Mouse (Mus musculus): Measurements from ENCODE around the gene B3galt1. TPM values are rescaled to one million over a fixed set of nuclear protein-coding genes. Genes with fewer than 3 reads are reported as not detected.

B3galt1 gene
- polyA plus RNA-seq, 1 experiment from 2014 or later = 51.2 TPM

DNA sequence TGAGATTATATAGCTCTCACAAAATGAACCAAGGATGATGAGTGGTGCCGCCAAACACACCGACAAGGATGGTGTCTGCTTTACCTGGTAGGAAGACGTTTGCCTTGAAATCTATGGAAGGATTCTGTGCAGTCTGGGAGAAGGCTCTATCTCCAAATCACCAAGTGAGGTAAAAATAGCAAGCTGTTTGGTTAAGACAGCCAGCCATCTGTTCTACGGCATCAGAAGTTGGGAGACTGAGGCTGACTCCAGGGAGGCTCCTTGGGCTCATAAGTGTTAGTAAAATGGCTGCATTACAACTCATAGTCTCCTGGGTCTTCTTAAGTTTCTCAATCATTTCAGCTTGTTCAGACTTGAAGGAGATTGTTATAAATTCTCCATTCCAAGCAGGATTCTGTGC, 91.7 kb downstream of the B3galt1 start:
- WGBS = 83% methylated on average over 4 of the region's 4 CpGs
- Histone ChIP-seq H3K9me3 (replicated peaks; ENCODE audit: control insufficient read depth, low read length, poor library complexity, severe bottlenecking) (no peaks in the 10 kb centered on the region), H3K27ac (ENCODE audit: low read length) (no peak overlapping the region), H3K9ac (ENCODE audit: low read depth, low read length) (no peak overlapping the region), H3K4me2 (ENCODE audit: low read length) (no peak overlapping the region), H3K36me3 (ENCODE audit: control insufficient read depth, insufficient read depth, low read length) (no peaks in the 10 kb centered on the region), H3K4me1 (ENCODE audit: control insufficient read depth, insufficient read depth, low read length) (0 out of 2 replicates have a peak, but pooled peaks cover 2% of the 10 kb centered on the region), H3K27me3 (ENCODE audit: control insufficient read depth, insufficient read depth, low read depth, low read length) (no peaks in the 10 kb centered on the region), H3K4me3 (ENCODE audit: low read depth, low read length) (no peak overlapping the region)
- ATAC-seq = no peak

- Histone ChIP-seq H3K9ac (ENCODE audit: low read depth, low read length) (no peak overlapping the region), H3K27me3 (ENCODE audit: control insufficient read depth, insufficient read depth, low read depth, low read length) (no peaks in the 10 kb centered on the region), H3K27ac (ENCODE audit: low read length) (no peak overlapping the region), H3K4me2 (ENCODE audit: low read length) (no peak overlapping the region), H3K4me1 (ENCODE audit: control insufficient read depth, insufficient read depth, low read length) (0 out of 2 replicates have a peak, but pooled peaks cover 2% of the 10 kb centered on the region), H3K9me3 (replicated peaks; ENCODE audit: control insufficient read depth, low read length, poor library complexity, severe bottlenecking) (no peaks in the 10 kb centered on the region), H3K4me3 (ENCODE audit: low read depth, low read length) (no peak overlapping the region), H3K36me3 (ENCODE audit: control insufficient read depth, insufficient read depth, low read length) (no peaks in the 10 kb centered on the region)
- WGBS = 93% methylated on average over 1 of the region's 1 CpGs
- no peak for ATAC-seq
Measured at GRCm38 (mm10) chr2:67658091-67658490, 92.4 kb downstream of the B3galt1 start.

DNA sequence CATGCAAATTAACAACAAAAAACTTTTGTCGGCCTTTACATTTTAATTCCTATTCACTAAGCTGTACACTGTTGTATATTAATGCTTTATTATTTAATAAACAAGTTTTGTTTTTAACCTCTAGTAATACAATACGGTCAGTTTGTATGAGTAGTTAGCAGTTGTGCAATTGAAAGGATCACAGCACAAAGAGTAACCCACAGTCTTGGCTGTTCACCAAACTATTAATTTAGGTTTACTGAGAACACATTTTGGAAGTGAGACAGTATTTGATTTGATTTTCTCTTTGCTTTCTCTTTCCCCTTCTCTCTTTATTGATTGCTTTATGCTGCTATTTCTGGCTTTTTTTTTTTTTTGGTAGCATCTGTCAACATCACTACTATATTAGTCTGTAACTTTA, 106.0 kb downstream of the B3galt1 start:
- H3K4me1 ChIP-seq (ENCODE audit: control insufficient read depth, insufficient read depth, low read length) = no peaks in the 10 kb centered on the region
- no peak overlapping the region for H3K4me3 ChIP-seq (ENCODE audit: low read depth, low read length)
- no peaks in the 10 kb centered on the region for H3K27me3 ChIP-seq (ENCODE audit: control insufficient read depth, insufficient read depth, low read depth, low read length)
- no peak overlapping the region for H3K9ac ChIP-seq (ENCODE audit: low read depth, low read length)
- ATAC-seq = no peak
- H3K4me2 ChIP-seq (ENCODE audit: low read length) = no peak overlapping the region
- H3K27ac ChIP-seq (ENCODE audit: low read length) = no peak overlapping the region
- WGBS = 88% methylated on average over 2 of the region's 2 CpGs
- no peaks in the 10 kb centered on the region for H3K36me3 ChIP-seq (ENCODE audit: control insufficient read depth, insufficient read depth, low read length)
- no peaks in the 10 kb centered on the region for H3K9me3 ChIP-seq (replicated peaks; ENCODE audit: control insufficient read depth, low read length, poor library complexity, severe bottlenecking)

DNA sequence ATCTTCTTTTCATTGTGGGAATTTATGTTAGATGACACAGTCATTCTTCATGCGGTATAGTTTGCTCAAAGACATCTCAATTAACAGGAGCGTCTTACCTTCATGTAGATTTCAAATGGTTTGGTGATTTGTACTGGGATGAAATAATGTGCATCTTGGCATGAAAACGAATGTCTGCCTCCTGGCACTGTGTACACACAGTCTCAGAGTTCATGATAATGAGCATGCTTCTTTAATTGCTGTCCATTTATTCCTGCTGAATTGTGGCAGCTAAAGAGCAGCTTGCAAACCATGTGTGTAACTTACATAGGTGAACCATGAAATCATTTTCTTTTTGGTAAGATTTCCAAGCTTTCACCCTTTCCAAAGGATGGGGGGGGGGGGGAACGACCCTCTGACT, 112.0 kb downstream of the B3galt1 start:
- no peak for ATAC-seq
- no peak overlapping the region for H3K4me3 ChIP-seq (ENCODE audit: low read depth, low read length)
- H3K4me2 ChIP-seq (ENCODE audit: low read length) = no peak overlapping the region
- no peak overlapping the region for H3K9ac ChIP-seq (ENCODE audit: low read depth, low read length)
- no peak overlapping the region for H3K27ac ChIP-seq (ENCODE audit: low read length)
- no peaks in the 10 kb centered on the region for H3K36me3 ChIP-seq (ENCODE audit: control insufficient read depth, insufficient read depth, low read length)
- 58% methylated on average over 4 of the region's 4 CpGs for WGBS
- no peaks in the 10 kb centered on the region for H3K9me3 ChIP-seq (replicated peaks; ENCODE audit: control insufficient read depth, low read length, poor library complexity, severe bottlenecking)
- no peaks in the 10 kb centered on the region for H3K27me3 ChIP-seq (ENCODE audit: control insufficient read depth, insufficient read depth, low read depth, low read length)
- H3K4me1 ChIP-seq (ENCODE audit: control insufficient read depth, insufficient read depth, low read length) = no peaks in the 10 kb centered on the region

- no peaks in the 10 kb centered on the region for H3K4me1 ChIP-seq (ENCODE audit: control insufficient read depth, insufficient read depth, low read length)
- H3K27ac ChIP-seq (ENCODE audit: low read length) = no peak overlapping the region
- H3K36me3 ChIP-seq (ENCODE audit: control insufficient read depth, insufficient read depth, low read length) = no peaks in the 10 kb centered on the region
- no peak overlapping the region for H3K9ac ChIP-seq (ENCODE audit: low read depth, low read length)
- 87% methylated on average over 5 of the region's 5 CpGs for WGBS
- H3K4me2 ChIP-seq (ENCODE audit: low read length) = no peak overlapping the region
- no peaks in the 10 kb centered on the region for H3K27me3 ChIP-seq (ENCODE audit: control insufficient read depth, insufficient read depth, low read depth, low read length)
- H3K4me3 ChIP-seq (ENCODE audit: low read depth, low read length) = no peak overlapping the region
- ATAC-seq = no peak
- no peaks in the 10 kb centered on the region for H3K9me3 ChIP-seq (replicated peaks; ENCODE audit: control insufficient read depth, low read length, poor library complexity, severe bottlenecking)
Measured at GRCm38 (mm10) chr2:67724249-67724648, 158.6 kb downstream of the B3galt1 start.

DNA sequence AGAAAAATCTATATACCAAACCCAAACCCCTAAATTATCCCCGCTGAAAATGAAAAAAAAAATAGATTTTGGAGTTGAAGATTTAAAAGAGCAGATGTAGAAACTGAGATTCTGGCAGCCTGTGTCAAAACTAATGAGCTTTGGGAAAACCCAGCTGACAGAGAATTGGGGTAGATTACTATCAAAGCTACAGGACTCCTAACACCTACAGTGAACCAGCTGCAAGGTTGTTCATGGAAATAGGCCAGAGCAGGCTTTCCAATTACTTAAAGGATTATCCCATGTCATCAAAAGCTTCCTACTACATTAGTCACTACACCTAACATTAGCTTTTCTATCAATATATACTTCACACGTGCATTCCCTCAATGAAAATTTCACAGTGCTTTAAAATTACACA, 165.1 kb downstream of the B3galt1 start:
- Histone ChIP-seq H3K27ac (ENCODE audit: low read length) (no peak overlapping the region), H3K4me2 (ENCODE audit: low read length) (no peak overlapping the region), H3K27me3 (ENCODE audit: control insufficient read depth, insufficient read depth, low read depth, low read length) (no peaks in the 10 kb centered on the region), H3K4me1 (ENCODE audit: control insufficient read depth, insufficient read depth, low read length) (no peaks in the 10 kb centered on the region; the same call in 1 of the 2 replicates), H3K36me3 (ENCODE audit: control insufficient read depth, insufficient read depth, low read length) (no peaks in the 10 kb centered on the region), H3K9ac (ENCODE audit: low read depth, low read length) (no peak overlapping the region), H3K9me3 (replicated peaks; ENCODE audit: control insufficient read depth, low read length, poor library complexity, severe bottlenecking) (no peaks in the 10 kb centered on the region), H3K4me3 (ENCODE audit: low read depth, low read length) (no peak overlapping the region)
- 52% methylated on average over 2 of the region's 2 CpGs for WGBS
- peak; percentile 68; the same call in 1 of the 2 replicates for ATAC-seq

DNA sequence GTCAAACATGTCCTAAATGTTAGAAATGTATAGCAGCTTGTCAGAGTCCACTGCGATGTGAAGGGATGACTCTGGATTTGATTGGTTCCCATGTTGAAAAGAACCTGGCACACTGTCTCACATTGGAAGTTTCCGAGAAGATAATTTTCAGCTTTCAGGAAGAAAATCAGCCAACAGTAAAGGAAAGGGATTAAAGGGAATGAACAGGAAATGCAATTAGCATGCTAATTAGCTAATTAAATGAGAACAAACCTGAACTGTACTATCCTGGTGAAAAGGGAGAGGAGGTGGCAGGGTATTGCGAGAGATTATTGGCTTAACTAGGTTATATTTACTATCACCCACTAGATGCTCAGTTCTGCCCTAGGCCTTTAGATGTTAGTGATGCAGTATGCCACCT, 185.9 kb downstream of the B3galt1 start:
- H3K9ac ChIP-seq (ENCODE audit: low read depth, low read length) = no peak overlapping the region
- H3K4me2 ChIP-seq (ENCODE audit: low read length) = no peak overlapping the region
- H3K9me3 ChIP-seq (replicated peaks; ENCODE audit: control insufficient read depth, low read length, poor library complexity, severe bottlenecking) = no peaks in the 10 kb centered on the region
- no peak for ATAC-seq
- no peaks in the 10 kb centered on the region for H3K27me3 ChIP-seq (ENCODE audit: control insufficient read depth, insufficient read depth, low read depth, low read length)
- WGBS = 68% methylated on average over 3 of the region's 3 CpGs
- no peak overlapping the region for H3K27ac ChIP-seq (ENCODE audit: low read length)
- H3K36me3 ChIP-seq (ENCODE audit: control insufficient read depth, insufficient read depth, low read length) = no peaks in the 10 kb centered on the region
- H3K4me3 ChIP-seq (ENCODE audit: low read depth, low read length) = no peak overlapping the region
- H3K4me1 ChIP-seq (ENCODE audit: control insufficient read depth, insufficient read depth, low read length) = peaks cover 3% of the 10 kb centered on the region; the same call in 1 of the 2 replicates

- H3K27me3 ChIP-seq (ENCODE audit: control insufficient read depth, insufficient read depth, low read depth, low read length) = no peaks in the 10 kb centered on the region
- no peak for ATAC-seq
- H3K4me3 ChIP-seq (ENCODE audit: low read depth, low read length) = no peak overlapping the region
- H3K9me3 ChIP-seq (replicated peaks; ENCODE audit: control insufficient read depth, low read length, poor library complexity, severe bottlenecking) = no peaks in the 10 kb centered on the region
- no peaks in the 10 kb centered on the region for H3K36me3 ChIP-seq (ENCODE audit: control insufficient read depth, insufficient read depth, low read length)
- H3K27ac ChIP-seq (ENCODE audit: low read length) = no peak overlapping the region
- H3K4me1 ChIP-seq (ENCODE audit: control insufficient read depth, insufficient read depth, low read length) = peaks cover 3% of the 10 kb centered on the region; the same call in 1 of the 2 replicates
- 27% methylated on average over 6 of the region's 6 CpGs for WGBS
- H3K9ac ChIP-seq (ENCODE audit: low read depth, low read length) = no peak overlapping the region
- H3K4me2 ChIP-seq (ENCODE audit: low read length) = no peak overlapping the region
Measured at GRCm38 (mm10) chr2:67756507-67756906, 190.8 kb downstream of the B3galt1 start.

DNA sequence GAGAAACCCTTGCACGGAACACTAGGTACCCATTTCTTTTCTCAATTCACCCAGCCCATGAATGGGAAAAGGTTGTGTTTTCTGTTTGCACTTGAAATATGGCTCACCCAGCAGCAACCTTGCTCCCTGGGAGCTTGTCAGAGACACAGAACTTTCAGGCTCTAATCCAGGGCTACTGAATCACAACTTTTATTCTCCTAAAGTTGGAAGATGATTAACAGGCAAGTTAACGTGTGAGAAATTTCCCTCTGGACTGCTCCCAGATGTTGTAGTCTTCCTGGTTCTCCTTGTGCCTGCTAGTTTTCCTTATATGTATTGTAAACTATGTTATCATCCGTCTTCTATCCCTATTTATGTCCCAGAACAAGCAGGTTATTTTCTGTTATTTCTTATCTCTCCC, 221.9 kb downstream of the B3galt1 start:
- Histone ChIP-seq H3K27me3 (ENCODE audit: control insufficient read depth, insufficient read depth, low read depth, low read length) (no peaks in the 10 kb centered on the region), H3K27ac (ENCODE audit: low read length) (no peak overlapping the region), H3K36me3 (ENCODE audit: control insufficient read depth, insufficient read depth, low read length) (no peaks in the 10 kb centered on the region), H3K9ac (ENCODE audit: low read depth, low read length) (no peak overlapping the region), H3K9me3 (replicated peaks; ENCODE audit: control insufficient read depth, low read length, poor library complexity, severe bottlenecking) (no peaks in the 10 kb centered on the region), H3K4me1 (ENCODE audit: control insufficient read depth, insufficient read depth, low read length) (no peaks in the 10 kb centered on the region), H3K4me3 (ENCODE audit: low read depth, low read length) (no peak overlapping the region), H3K4me2 (ENCODE audit: low read length) (no peak overlapping the region)
- WGBS = 87% methylated on average over 3 of the region's 3 CpGs
- no peak for ATAC-seq
